Mouse (Mus musculus) brain, embryonic 18.5 days (tissue): Measurements from ENCODE around the gene Speg.
A peak's percentile ranks its signal among the peaks of the same experiment; 100 is the strongest.

Experiments
- DNase-seq: peaks from one replicate; pipeline ENCODE4 v3.0.0-alpha.2; 2012; ENCODE audit warnings: low read depth, low spot score

Gene Speg

GRCm38 (mm10) chr1:75458789-75459684, 83.9 kb downstream of the Speg start:
- no peak for DNase-seq

DNA sequence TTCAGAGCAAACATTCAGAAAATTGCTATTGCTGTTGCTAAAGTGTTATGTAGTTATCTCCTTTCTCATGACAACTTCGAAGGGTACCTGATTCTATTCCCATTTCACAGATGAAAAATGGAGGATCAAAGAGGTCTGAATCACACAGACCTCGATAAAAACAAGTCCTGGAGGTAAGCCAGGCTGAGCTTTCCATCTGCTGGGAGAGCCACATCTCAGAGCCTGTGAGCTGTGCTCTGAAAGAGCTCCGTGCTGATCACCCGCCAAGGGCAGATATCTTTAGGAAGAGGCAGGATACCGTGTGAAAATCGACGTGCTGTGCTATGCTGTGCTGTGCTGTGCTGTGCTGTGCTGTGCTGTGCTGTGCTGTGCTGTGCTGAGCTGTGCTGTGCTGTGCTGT, 85.2 kb downstream of the Speg start:
- DNase-seq: no peak

DNA sequence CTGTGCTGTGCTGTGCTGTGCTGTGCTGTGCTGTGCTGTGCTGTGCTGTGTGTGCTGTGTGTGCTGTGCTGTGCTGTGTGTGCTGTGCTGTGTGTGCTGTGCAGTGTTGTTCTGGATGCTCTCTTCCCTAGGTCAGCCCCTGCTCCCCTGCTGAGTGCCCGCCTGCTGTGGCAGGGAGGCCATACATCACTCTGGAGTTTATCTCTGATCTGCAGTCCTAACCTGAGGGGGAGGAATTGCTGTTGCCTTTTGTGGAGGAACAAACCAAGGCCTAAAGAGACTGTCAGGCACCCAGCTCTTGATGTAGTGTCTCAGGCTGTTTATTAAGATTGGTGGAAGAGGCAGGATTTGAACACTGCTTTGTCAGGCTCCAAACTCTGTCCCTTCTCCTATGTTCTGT, 87.5 kb downstream of the Speg start:
- no peak for DNase-seq

- no peak for DNase-seq
These were observed 88.6 kb downstream of the Speg start for GRCm38 (mm10) chr1:75463652-75464204.

GRCm38 (mm10) chr1:75467215-75467927, 92.3 kb downstream of the Speg start:
- DNase-seq: no peak

GRCm38 (mm10) chr1:75469287-75469825, 94.3 kb downstream of the Speg start:
- DNase-seq: no peak

- DNase-seq: no peak
These were observed 101.3 kb downstream of the Speg start for GRCm38 (mm10) chr1:75476441-75476840.

GRCm38 (mm10) chr1:75477264-75477965, 102.3 kb downstream of the Speg start:
- DNase-seq: no peak

- DNase-seq: no peak
These were observed 102.8 kb downstream of the Speg start for GRCm38 (mm10) chr1:75477966-75478290.

GRCm38 (mm10) chr1:75478497-75478896, 103.4 kb downstream of the Speg start:
- no peak for DNase-seq

DNA sequence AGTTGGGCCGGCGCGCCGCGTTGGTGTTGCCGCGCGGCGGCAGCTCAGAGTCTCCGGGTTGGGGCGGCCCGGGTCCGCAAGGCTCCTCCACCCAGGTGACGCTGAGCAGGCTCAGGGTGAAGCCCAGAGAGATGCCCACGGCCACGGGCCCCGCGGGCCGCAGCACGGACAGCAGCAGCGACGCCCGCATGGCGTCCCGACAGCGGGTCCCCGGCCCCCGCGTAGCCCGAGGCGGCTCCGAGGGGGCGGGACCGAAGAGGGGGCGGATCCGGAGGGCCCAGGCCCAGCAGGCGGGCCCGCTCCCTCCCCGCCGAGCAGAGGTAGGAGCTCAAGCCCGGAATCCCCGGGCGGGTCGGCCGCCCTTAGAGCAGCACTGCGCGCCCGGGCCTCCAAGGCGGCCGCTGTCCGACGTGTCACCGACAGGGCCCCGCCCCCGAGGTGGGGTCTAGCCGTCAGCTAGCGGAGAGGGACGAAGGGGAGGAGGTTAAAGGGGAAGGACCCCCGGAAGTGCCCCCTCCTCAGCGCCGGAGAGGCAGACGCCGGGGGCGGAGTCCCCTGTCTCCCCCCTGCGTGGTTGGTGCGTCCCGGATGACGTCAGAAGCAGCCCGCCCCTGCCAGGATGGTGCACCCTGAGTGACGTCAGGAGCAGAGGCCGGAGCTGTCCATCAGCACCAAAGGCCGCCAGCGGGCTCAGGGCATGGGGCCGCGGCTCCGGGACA, 104.0 kb downstream of the Speg start, which contains the start of the genes Chpf and Tmem198:
Gene Chpf (minus strand): TSS at position 392 of the 719 bp plus-strand sequence.
Gene Tmem198 (plus strand): TSS at position 617 of the 719 bp plus-strand sequence.
- peak; percentile 93 for DNase-seq

DNA sequence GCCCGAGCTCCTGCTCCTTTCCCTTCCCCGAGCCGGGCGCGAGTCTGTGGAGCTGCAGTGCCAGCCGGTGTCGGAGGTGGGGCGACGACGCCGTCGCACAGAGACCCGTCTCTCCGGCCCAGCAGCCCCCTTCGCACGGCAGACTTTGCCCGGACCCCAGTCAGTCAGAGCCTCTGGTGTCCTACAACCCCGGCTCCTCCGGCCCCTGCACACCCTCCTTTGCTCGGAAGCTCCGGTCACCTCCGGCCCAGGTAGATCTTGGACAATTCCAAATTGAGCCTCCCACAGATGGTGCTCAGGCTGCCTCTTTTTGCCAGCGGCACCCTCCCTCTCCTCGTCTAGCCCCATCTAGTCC, 104.5 kb downstream of the Speg start:
- DNase-seq: no peak

DNA sequence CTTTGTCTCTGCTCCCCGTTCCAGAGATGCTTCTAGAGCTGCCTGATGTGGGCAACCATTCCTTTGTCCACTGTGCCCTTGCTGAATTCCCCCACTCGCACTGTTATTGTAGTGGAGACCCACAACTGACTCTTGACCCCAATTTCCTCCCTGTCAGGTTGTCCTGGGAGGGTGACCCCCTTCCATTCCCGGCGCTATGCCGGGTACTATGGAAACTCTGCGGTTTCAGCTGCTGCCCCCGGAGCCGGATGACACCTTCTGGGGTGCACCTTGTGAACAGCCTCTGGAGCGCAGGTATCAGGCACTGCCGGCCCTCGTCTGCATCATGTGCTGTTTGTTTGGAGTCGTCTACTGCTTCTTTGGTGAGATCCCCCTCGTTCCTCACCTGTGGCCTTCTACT, 104.9 kb downstream of the Speg start:
- DNase-seq: no peak

DNA sequence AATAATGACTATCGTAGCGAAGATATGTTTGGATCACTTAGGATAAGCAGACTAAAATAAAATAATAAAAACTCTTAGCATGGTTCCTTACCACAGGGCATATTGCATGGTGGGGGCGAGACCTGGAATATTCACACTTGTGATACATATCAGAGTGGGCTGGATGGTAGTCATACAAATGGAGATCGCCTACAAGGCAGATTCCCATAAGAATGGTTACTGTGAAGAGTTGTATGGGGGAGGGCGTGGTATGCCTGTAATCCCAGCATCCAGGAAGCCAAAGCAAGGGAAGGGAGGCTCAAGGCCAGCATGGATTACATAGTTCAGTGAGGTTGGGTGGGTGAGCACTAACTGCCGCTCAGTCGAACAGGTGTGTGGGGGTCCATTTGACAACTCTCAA, 105.6 kb downstream of the Speg start:
- no peak for DNase-seq
